Mouse (Mus musculus) granulocyte monocyte progenitor cell, adult 5-6 weeks (primary cell): ENCODE data around the gene Slc45a1. TPM values are rescaled to one million over a fixed set of nuclear protein-coding genes. Genes with fewer than 3 reads are reported as not detected.

Experiments
- ATAC-seq: replicated peaks from 2 replicates; pipeline ENCODE4 v1.8.0; 2016; ENCODE audit warnings: mild to moderate bottlenecking, moderate TSS enrichment, inconsistent platforms; ENCODE audit not compliant: poor library complexity, severe bottlenecking
- total RNA-seq, 2 experiments: library from RNA; stranded (forward) in 1 of 2; stranded (reverse) in 1 of 2; fragments of 200-712, 200-1000 nt in 1 of 2; fragments of >200 nt in 1 of 2; fragmentation: Nextera tagmentation in 1 of 2; gene quantifications; 2 replicates each; pipeline ENCODE4 v1.2.3; 2014 to 2017

The Slc45a1 gene
- total RNA-seq, 2 experiments from 2014 or later, result not detected

DNA sequence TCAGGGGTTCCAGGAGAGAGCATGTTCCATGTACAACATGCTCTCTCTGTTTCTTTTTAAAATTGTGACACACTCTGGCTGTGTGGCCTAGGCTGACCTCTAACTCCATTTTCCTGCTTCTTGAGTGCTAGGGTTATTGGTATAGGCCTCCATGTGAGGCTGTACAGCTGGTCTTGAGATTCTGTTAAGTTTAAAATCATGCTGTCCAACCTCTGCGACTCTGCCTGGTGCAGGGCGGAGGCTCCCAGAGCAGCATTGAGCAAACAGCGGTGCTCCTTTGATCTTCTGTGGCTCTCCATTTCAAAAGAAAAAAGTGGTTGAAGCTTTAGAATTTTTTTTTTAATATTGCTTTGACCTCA, 68.2 kb downstream of the Slc45a1 start:
- no peak for ATAC-seq

DNA sequence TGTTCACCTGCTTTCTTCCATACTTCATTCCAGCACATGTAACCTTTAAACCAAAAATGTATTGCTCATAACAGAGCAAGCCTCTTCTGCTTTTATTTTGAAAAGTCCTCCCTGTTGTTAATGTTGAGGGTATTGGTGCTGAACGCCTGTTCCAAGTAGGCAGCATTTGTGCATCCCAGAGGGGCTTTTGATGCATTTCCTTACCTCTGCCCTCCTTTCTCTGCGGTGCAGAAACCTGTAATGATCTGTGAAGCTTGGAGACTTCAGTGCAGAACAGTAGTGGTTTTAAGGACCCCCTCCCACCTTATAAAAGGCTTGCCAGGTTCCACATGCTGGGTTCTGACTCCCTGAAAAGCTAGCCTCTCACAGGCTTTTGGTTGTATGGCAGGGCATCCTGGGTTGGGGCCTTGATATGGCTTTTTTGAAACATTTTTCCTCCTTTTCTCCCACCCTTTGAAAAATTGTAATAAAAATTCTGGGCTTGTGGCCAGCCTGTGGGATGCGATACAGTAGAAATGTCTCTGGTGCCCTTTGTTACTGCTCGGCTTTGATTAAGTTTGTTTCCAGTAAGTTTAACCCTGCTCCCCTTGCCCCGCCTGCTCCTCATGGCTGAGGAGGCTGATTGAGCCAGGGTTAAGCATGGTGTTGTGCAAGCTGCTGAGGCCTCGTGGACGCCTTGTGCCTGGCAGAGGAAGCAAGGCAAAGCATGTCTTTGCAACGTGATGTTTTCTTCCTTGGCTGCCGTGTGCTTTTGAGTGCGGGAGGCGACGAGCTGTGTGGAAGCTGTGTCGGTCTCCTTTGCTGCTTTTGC, 68.8 kb downstream of the Slc45a1 start:
- peak; percentile 98 for ATAC-seq

- no peak for ATAC-seq
Measured at GRCm38 (mm10) chr4:150581931-150582723, 69.8 kb downstream of the Slc45a1 start.

Other genes starting within 250 kb of the Slc45a1 start
- gene Errfi1, start 201.7 kb upstream of the Slc45a1 start, total RNA-seq (2014; fragmentation: Nextera tagmentation), result 0.84 TPM in 1 of 2 replicates, not detected in the other
- 0.52 and 1.2 TPM in 2 replicates for gene Errfi1, start 201.7 kb upstream of the Slc45a1 start, total RNA-seq (2017)